Comparison of ENCODE assay signal across 19 mouse cellular contexts in the genomic region with DNA sequence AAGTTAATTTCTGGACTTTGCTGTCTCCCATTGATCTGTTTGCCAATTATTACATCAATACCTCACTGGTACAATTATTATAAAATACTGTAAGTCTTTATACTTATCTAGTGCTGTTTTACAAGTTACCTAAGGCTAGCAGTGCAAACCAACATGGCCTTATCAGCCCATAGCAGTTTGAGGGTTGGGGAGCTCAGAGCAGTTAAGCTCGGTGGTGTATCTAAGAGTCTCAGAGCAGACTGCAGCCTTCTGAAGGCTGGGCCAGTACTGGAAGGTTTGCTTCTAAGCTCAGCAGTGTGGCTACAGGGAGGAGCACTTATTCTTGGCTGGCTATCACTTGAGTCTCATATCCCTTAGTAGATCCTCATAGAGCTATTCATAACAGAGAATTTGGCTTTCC.
DNase-seq lines count a peak whose midpoint lies in the region; ATAC-seq and TF ChIP-seq lines count a peak whose summit lies in the region.
"Had no signal": no experiment of that assay in that cellular context is flagged by ENCODE, and none has a peak within 500 bp of the region (broad histone marks: within the 10 kb centered on the region; RNA-seq: fewer than 3 reads in every experiment).

No protein-coding gene starts in this region.

- no peak overlapping the region for H3K4me2 ChIP-seq in forebrain, embryonic 11.5 days (ENCODE audit: low read depth, low read length, severe bottlenecking)
- no peak overlapping the region for H3K4me2 ChIP-seq in forebrain, embryonic 15.5 days (replicated peaks)
- H3K4me2 ChIP-seq in stomach, embryonic 14.5 days (replicated peaks; ENCODE audit: low read depth, low read length) = no peak overlapping the region
- no peak overlapping the region for H3K4me2 ChIP-seq in stomach, postnatal 0 days (replicated peaks; ENCODE audit: low read depth)
- peak overlapping the region; percentile 46 for H3K4me2 ChIP-seq in liver, embryonic 15.5 days
- H3K4me2 ChIP-seq: hindbrain, embryonic 14.5 days; limb, embryonic 15.5 days had no signal

- no peak overlapping the region for H3K27ac ChIP-seq in forebrain, embryonic 11.5 days (ENCODE audit: low read depth, low read length)
- no peak overlapping the region for H3K27ac ChIP-seq in forebrain, embryonic 15.5 days (replicated peaks)
- no peak overlapping the region for H3K27ac ChIP-seq in stomach, embryonic 14.5 days (ENCODE audit: low read length)
- no peak overlapping the region for H3K27ac ChIP-seq in stomach, postnatal 0 days (replicated peaks)
- peak overlapping the region; percentile 98 for H3K27ac ChIP-seq in liver, embryonic 15.5 days (replicated peaks)
- H3K27ac ChIP-seq: hindbrain, embryonic 14.5 days; limb, embryonic 15.5 days had no signal

- no peak for TF ChIP-seq CTCF in stomach, postnatal 0 days (IDR thresholded peaks at IDR 0.05; ENCODE audit: low read depth)

- peak; percentile 18 for DNase-seq in forebrain, embryonic 11.5 days (ENCODE audit: low spot score)
- DNase-seq in stomach, postnatal 0 days (ENCODE audit: low spot score) = no peak
- DNase-seq in cerebellum, adult 9-11 months = no peak
- no peak for DNase-seq in gastrocnemius, postnatal 25 days
- no peak for DNase-seq in retina, postnatal 1 day
- DNase-seq: cerebellum, adult 8-10 months; embryo, embryonic 11 days; gastrocnemius, postnatal 14 days; kidney, adult 18-20 months; kidney, postnatal 36 days; lung, postnatal 36 days; midbrain, embryonic 14.5 days; thymus, postnatal 36 days had no signal

- no peaks in the 10 kb centered on the region; the same call in 1 of the 2 replicates for H3K9me3 ChIP-seq in forebrain, embryonic 11.5 days (ENCODE audit: control insufficient read depth, low read length)
- H3K9me3 ChIP-seq in forebrain, embryonic 15.5 days = no peaks in the 10 kb centered on the region
- H3K9me3 ChIP-seq in stomach, embryonic 14.5 days (ENCODE audit: control insufficient read depth, low read depth, low read length) = no peaks in the 10 kb centered on the region
- no peaks in the 10 kb centered on the region for H3K9me3 ChIP-seq in stomach, postnatal 0 days (ENCODE audit: control insufficient read depth, low read length)
- no peaks in the 10 kb centered on the region for H3K9me3 ChIP-seq in liver, embryonic 15.5 days (replicated peaks)
- H3K9me3 ChIP-seq: limb, embryonic 15.5 days had no signal

- no peaks in the 10 kb centered on the region for H3K27me3 ChIP-seq in forebrain, embryonic 11.5 days (ENCODE audit: control insufficient read depth, insufficient read depth, low read length)
- H3K27me3 ChIP-seq in forebrain, embryonic 15.5 days = no peaks in the 10 kb centered on the region
- no peaks in the 10 kb centered on the region for H3K27me3 ChIP-seq in stomach, embryonic 14.5 days (ENCODE audit: control insufficient read depth, insufficient read depth, low read length)
- no peaks in the 10 kb centered on the region for H3K27me3 ChIP-seq in stomach, postnatal 0 days (ENCODE audit: control insufficient read depth, insufficient read depth, low read length)
- H3K27me3 ChIP-seq in liver, embryonic 15.5 days = no peaks in the 10 kb centered on the region
- H3K27me3 ChIP-seq: CH12.LX; limb, embryonic 15.5 days had no signal

- H3K4me1 ChIP-seq in forebrain, embryonic 11.5 days (replicated peaks; ENCODE audit: control insufficient read depth, insufficient read depth, low read length) = no peaks in the 10 kb centered on the region; the same call in 1 of the 2 replicates
- H3K4me1 ChIP-seq in forebrain, embryonic 15.5 days = peaks cover 2% of the 10 kb centered on the region; the same call in 1 of the 2 replicates
- H3K4me1 ChIP-seq in stomach, embryonic 14.5 days (ENCODE audit: control insufficient read depth, insufficient read depth, low read length) = peaks cover 4% of the 10 kb centered on the region; the same call in 1 of the 2 replicates
- no peaks in the 10 kb centered on the region for H3K4me1 ChIP-seq in stomach, postnatal 0 days (replicated peaks; ENCODE audit: control insufficient read depth, insufficient read depth)
- peaks cover 69% of the 10 kb centered on the region for H3K4me1 ChIP-seq in liver, embryonic 15.5 days (replicated peaks)

- H3K4me3 ChIP-seq in forebrain, embryonic 11.5 days (ENCODE audit: low read depth, low read length) = no peak overlapping the region
- H3K4me3 ChIP-seq in forebrain, embryonic 15.5 days = no peak overlapping the region
- no peak overlapping the region for H3K4me3 ChIP-seq in stomach, embryonic 14.5 days (ENCODE audit: low read depth, low read length)
- H3K4me3 ChIP-seq in stomach, postnatal 0 days (ENCODE audit: low read depth, low read length) = no peak overlapping the region
- no peak overlapping the region for H3K4me3 ChIP-seq in liver, embryonic 15.5 days (replicated peaks)
- H3K4me3 ChIP-seq: limb, embryonic 15.5 days had no signal

- H3K9ac ChIP-seq in forebrain, embryonic 11.5 days (ENCODE audit: low read length) = no peak overlapping the region
- no peak overlapping the region for H3K9ac ChIP-seq in forebrain, embryonic 15.5 days (replicated peaks)
- no peak overlapping the region for H3K9ac ChIP-seq in stomach, embryonic 14.5 days (replicated peaks; ENCODE audit: low read depth, low read length)
- H3K9ac ChIP-seq in stomach, postnatal 0 days (ENCODE audit: low read length) = no peak overlapping the region
- peak overlapping the region; percentile 25; the same call in 1 of the 2 replicates for H3K9ac ChIP-seq in liver, embryonic 15.5 days
- H3K9ac ChIP-seq: hindbrain, embryonic 14.5 days; limb, embryonic 15.5 days had no signal

- no peak for ATAC-seq in forebrain, embryonic 11.5 days (replicated peaks; ENCODE audit: low FRiP score)
- no peak for ATAC-seq in forebrain, embryonic 15.5 days (replicated peaks)
- ATAC-seq in stomach, embryonic 14.5 days (ENCODE audit: insufficient number of reproducible peaks, insufficient read depth, low FRiP score, low read depth) = peak; percentile 69; the same call in 1 of the 2 replicates
- no peak for ATAC-seq in stomach, postnatal 0 days (ENCODE audit: low FRiP score, low TSS enrichment)
- peak; percentile 92 for ATAC-seq in liver, embryonic 15.5 days (ENCODE audit: insufficient read depth)

- no peaks in the 10 kb centered on the region for H3K36me3 ChIP-seq in forebrain, embryonic 11.5 days (ENCODE audit: control insufficient read depth, insufficient read depth, low read length)
- H3K36me3 ChIP-seq in forebrain, embryonic 15.5 days = no peaks in the 10 kb centered on the region
- no peaks in the 10 kb centered on the region for H3K36me3 ChIP-seq in stomach, embryonic 14.5 days (ENCODE audit: control insufficient read depth, insufficient read depth, low read length)
- no peaks in the 10 kb centered on the region for H3K36me3 ChIP-seq in stomach, postnatal 0 days (ENCODE audit: control insufficient read depth, insufficient read depth, low read length)
- no peaks in the 10 kb centered on the region for H3K36me3 ChIP-seq in liver, embryonic 15.5 days (replicated peaks)
- H3K36me3 ChIP-seq: limb, embryonic 15.5 days had no signal

- no peak for TF ChIP-seq EP300 in stomach, postnatal 0 days (optimal IDR thresholded peaks at IDR 0.05)

- WGBS in forebrain, embryonic 11.5 days = 89% methylated on average over 1 of the region's 1 CpGs
- WGBS in forebrain, embryonic 15.5 days = 91% methylated on average over 1 of the region's 1 CpGs
- WGBS in stomach, embryonic 14.5 days = 81% methylated on average over 1 of the region's 1 CpGs
- WGBS in stomach, postnatal 0 days = 68% methylated on average over 1 of the region's 1 CpGs
- 17% methylated on average over 1 of the region's 1 CpGs for WGBS in liver, embryonic 15.5 days (ENCODE audit: insufficient replicate concordance)

Comparison
In these comparisons a context has a peak if more than half of its experiments do, and no peak if none do; other contexts are left out.
1. ATAC-seq: peak in stomach, embryonic 14.5 days (single experiment) and liver, embryonic 15.5 days (single experiment); none in forebrain, embryonic 11.5 days (single experiment), forebrain, embryonic 15.5 days (single experiment) and stomach, postnatal 0 days (single experiment).